Mouse (Mus musculus) G1E (cell line): Measurements from ENCODE around the gene Sstr2.

Experiments
- CTCF ChIP-seq: IDR thresholded peaks from 2 replicates; pipeline ENCODE4 v1.5.1; 2012; ENCODE audit warnings: low read depth, low read length, inconsistent platforms, mixed read lengths
- POLR2AphosphoS5 ChIP-seq: IDR thresholded peaks from 2 replicates; pipeline ENCODE4 v1.6.1; 2012; ENCODE audit warnings: low read depth, low read length, inconsistent platforms; ENCODE audit not compliant: insufficient replicate concordance

DNA sequence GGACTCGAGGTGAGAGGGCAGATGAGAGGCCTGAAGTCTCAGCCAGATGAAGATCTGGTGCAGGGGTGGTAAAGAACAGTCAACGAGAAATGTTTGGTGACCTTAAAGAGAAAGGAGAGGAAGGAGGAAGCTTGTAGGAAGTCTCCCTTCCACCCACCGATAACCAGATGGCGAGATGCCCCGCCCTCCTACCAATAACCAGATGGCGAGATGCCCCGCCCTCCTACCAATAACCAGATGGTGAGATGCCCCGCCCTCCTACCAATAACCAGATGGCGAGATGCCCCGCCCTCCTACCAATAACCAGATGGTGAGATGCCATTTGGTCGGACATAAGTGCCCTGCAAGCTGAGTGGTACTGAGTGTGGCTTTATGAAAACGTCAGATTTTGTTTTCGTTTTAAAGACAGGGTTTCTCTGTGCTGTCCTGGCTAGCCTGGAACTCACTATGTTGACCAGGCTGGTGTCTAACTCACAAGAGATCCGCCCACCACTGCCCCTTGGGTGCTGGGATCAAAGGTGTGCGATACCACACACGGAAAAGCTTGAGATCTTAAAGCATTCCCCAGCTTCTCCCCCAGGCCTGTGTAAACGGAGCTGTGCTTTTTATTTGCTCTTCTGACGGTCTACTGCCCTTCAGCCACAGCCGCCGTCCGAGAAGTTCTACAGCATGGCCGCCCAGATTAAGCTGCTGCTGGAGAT is 32.2 kb downstream of the Sstr2 start:
- TF ChIP-seq CTCF (no peak), POLR2AphosphoS5 (no peak)
